Mouse (Mus musculus) MEL (cell line): ENCODE measurements around the gene Sit1.

Experiments used
- CTCF ChIP-seq, 3 experiments: IDR thresholded peaks in 2 of 3; conservative IDR thresholded peaks in 1 of 3; 2 replicates each; pipeline ENCODE4 v1.5.1; 2011 to 2012; ENCODE audit warnings: low read length in 3 of 3, low read depth in 2 of 3, mild to moderate bottlenecking in 2 of 3, improper control_type of control experiment in 1 of 3, inconsistent platforms in 1 of 3, mixed read lengths in 1 of 3, moderate library complexity in 1 of 3; ENCODE audit not compliant: control insufficient read depth in 1 of 3, insufficient read depth in 1 of 3, poor library complexity in 1 of 3, severe bottlenecking in 1 of 3
- EP300 ChIP-seq, 2 experiments: IDR thresholded peaks; 2 replicates each; pipeline ENCODE4 v1.6.1; 2011; ENCODE audit warnings: improper control_type of control experiment in 2 of 2, low read length in 2 of 2, low read depth in 1 of 2, mild to moderate bottlenecking in 1 of 2
- ETS1 ChIP-seq: IDR thresholded peaks from 2 replicates; pipeline ENCODE4 v1.6.1; 2012; ENCODE audit warnings: low read depth, mild to moderate bottlenecking, inconsistent platforms, low read length, improper control_type of control experiment, moderate library complexity
- MXI1 ChIP-seq: IDR thresholded peaks from 2 replicates; pipeline ENCODE4 v1.6.1; 2011; ENCODE audit warnings: mild to moderate bottlenecking, low read depth, low read length, improper control_type of control experiment
- NELFE ChIP-seq: IDR thresholded peaks from 2 replicates; pipeline ENCODE4 v1.6.1; 2011; ENCODE audit warnings: low read depth, low read length, improper control_type of control experiment
- POLR2A ChIP-seq, 2 experiments: IDR thresholded peaks; 2 replicates each; pipeline ENCODE4 v1.6.1; 2011 to 2012; ENCODE audit warnings: low read length in 2 of 2, mild to moderate bottlenecking in 2 of 2, control low read depth in 1 of 2, improper control_type of control experiment in 1 of 2, low read depth in 1 of 2, moderate library complexity in 1 of 2; ENCODE audit not compliant: control insufficient read depth in 1 of 2, insufficient read depth in 1 of 2, poor library complexity in 1 of 2
- POLR2AphosphoS5 ChIP-seq: IDR thresholded peaks from 2 replicates; pipeline ENCODE4 v1.6.1; 2012; ENCODE audit warnings: low read depth, borderline replicate concordance, mild to moderate bottlenecking, inconsistent platforms, low read length, moderate library complexity, mixed read lengths
- RCOR1 ChIP-seq: IDR thresholded peaks from 2 replicates; pipeline ENCODE4 v1.6.1; 2012; ENCODE audit warnings: low read depth, mild to moderate bottlenecking, inconsistent platforms, low read length, improper control_type of control experiment

- TF ChIP-seq POLR2A (IDR thresholded peaks at IDR 0.05; ENCODE audit: control insufficient read depth in 1 of 2, insufficient read depth in 1 of 2, low read depth in 1 of 2, low read length in 2 of 2, poor library complexity in 1 of 2) (no peak), MXI1 (no peak), EP300 (IDR thresholded peaks at IDR 0.05; ENCODE audit: low read depth in 1 of 2, low read length in 2 of 2) (no peak), POLR2AphosphoS5 (no peak), RCOR1 (no peak), ETS1 (no peak), CTCF (IDR thresholded peaks at IDR 0.05 in 2 of 3, conservative IDR thresholded peaks at IDR 0.05 in 1 of 3; ENCODE audit: control insufficient read depth in 1 of 3, insufficient read depth in 1 of 3, low read depth in 2 of 3, low read length in 3 of 3, poor library complexity in 1 of 3, severe bottlenecking in 1 of 3) (peak; percentile 59 to 78 (median 71)), NELFE (no peak)
Measured at GRCm38 (mm10) chr4:43527880-43528279, 44.3 kb upstream of the Sit1 start.
